Mouse (Mus musculus) hindbrain, embryonic 10.5 days (tissue): ENCODE results near the gene Chd9. TPM values are rescaled to one million over a fixed set of nuclear protein-coding genes. Genes with fewer than 3 reads are reported as not detected.
A peak's percentile ranks its signal among the peaks of the same experiment; 100 is the strongest.
"Not testable (repeated sequence)": the region's sequence is repeated elsewhere in the genome, so short reads cannot be mapped to it uniquely, and the experiment has no call there.

ENCODE experiments used
- DNase-seq: peaks from one replicate; pipeline ENCODE4 v3.0.0-alpha.2; 2017; ENCODE audit warnings: low spot score
- H3K27ac ChIP-seq: fragments of 300-500 bp; sonication (generic); 2 replicates; pipeline ENCODE4 v1.5.1; 2016; ENCODE audit warnings: mild to moderate bottlenecking, moderate library complexity
- H3K27me3 ChIP-seq: fragments of 300-500 bp; sonication (generic); 2 replicates; pipeline ENCODE4 v1.6.1; 2016; ENCODE audit warnings: mild to moderate bottlenecking; ENCODE audit not compliant: poor library complexity, insufficient read depth, severe bottlenecking
- H3K36me3 ChIP-seq: fragments of 300-500 bp; sonication (generic); 2 replicates; pipeline ENCODE4 v1.6.1; 2016; ENCODE audit warnings: mild to moderate bottlenecking, moderate library complexity
- H3K4me1 ChIP-seq: fragments of 300-500 bp; sonication (generic); replicated peaks from 2 replicates; pipeline ENCODE4 v1.6.1; 2016; ENCODE audit warnings: mild to moderate bottlenecking
- H3K4me3 ChIP-seq: fragments of 300-500 bp; sonication (generic); 2 replicates; pipeline ENCODE4 v1.5.1; 2016; ENCODE audit warnings: mild to moderate bottlenecking, moderate library complexity
- H3K9me3 ChIP-seq: fragments of 300-500 bp; sonication (generic); 2 replicates; pipeline ENCODE4 v1.6.1; 2016; ENCODE audit warnings: mild to moderate bottlenecking, moderate library complexity
- WGBS: fragments of 180-500 bp; shearing (Covaris S2); methylation state at CpG from one replicate; pipeline ENCODE4 v1.1.7; 2016; 5-methylcytosine and 5-hydroxymethylcytosine counted together
- polyA plus RNA-seq: library from polyadenylated mRNA; unstranded; fragments of >200 nt; fragmentation: Nextera tagmentation; extraction: Ambion mirVana; gene quantifications from 2 replicates; pipeline ENCODE4 v1.2.1, GENCODE M21; 2016

The Chd9 gene
- polyA plus RNA-seq, 1 experiment from 2014 or later, result 40.2 TPM

- WGBS, result 91% methylated on average over 4 of the region's 4 CpGs
- peaks cover 34% of the 10 kb centered on the region for H3K4me1 ChIP-seq
- H3K4me3 ChIP-seq, result no peak overlapping the region
- no peaks in the 10 kb centered on the region for H3K36me3 ChIP-seq
- peaks cover 21% of the 10 kb centered on the region for H3K27me3 ChIP-seq
- no peak for DNase-seq
- no peaks in the 10 kb centered on the region for H3K9me3 ChIP-seq
- H3K27ac ChIP-seq, result no peak overlapping the region
These were observed 78.8 kb downstream of the Chd9 start for GRCm38 (mm10) chr8:90906922-90907321.

GRCm38 (mm10) chr8:90907516-90907847, 79.3 kb downstream of the Chd9 start:
- H3K27me3 ChIP-seq, result peaks cover 21% of the 10 kb centered on the region
- no peaks in the 10 kb centered on the region for H3K9me3 ChIP-seq
- H3K4me1 ChIP-seq, result peaks cover 34% of the 10 kb centered on the region
- WGBS, result 27% methylated on average over 10 of the region's 10 CpGs
- H3K27ac ChIP-seq, result peak overlapping the region; percentile 97
- no peak for DNase-seq
- no peaks in the 10 kb centered on the region for H3K36me3 ChIP-seq
- H3K4me3 ChIP-seq, result peak overlapping the region; percentile 94

DNA sequence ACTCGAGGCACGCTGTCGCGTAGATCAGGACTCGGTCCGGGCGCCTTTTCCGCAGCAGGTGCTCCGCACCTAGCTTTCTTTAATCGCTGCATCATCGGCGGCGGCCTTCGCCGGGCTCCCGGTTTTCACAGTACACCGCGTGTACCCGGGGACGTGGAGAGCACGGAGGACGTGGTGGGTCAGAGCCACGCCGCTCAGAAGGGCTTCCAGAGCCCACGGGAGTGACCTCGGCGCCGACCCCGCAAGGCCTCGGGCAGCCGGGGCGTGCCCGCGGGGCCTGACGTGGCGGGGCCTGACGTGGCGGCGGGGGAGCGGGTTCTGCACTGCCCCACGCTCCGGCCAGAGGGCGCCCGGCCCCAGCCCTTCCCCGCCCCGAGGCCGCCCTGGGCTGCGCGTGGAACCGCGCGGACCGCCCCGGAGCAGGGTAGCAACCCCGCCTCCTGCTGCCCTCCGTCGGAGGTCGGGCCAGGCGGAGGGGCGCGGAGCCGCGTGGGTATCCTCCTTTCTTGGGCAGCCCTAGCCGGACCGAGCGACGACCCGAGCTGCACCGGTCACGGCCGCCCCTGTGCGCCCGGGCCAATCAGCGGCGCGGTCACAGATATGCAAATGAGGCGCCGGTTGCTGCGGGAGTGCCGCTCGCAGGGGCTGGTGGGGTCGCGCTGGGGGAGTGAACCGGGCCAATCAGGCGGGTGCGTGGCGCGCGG, 79.8 kb downstream of the Chd9 start:
- peak overlapping the region; percentile 97 for H3K27ac ChIP-seq

GRCm38 (mm10) chr8:90908580-90909471, 80.7 kb downstream of the Chd9 start:
- H3K27ac ChIP-seq, result peak overlapping the region; percentile 97
- WGBS, result under 1% methylated on average over 85 of the region's 89 CpGs
- H3K4me3 ChIP-seq, result peak overlapping the region; percentile 94
- H3K27me3 ChIP-seq, result peaks cover 21% of the 10 kb centered on the region
- peak; percentile 62 for DNase-seq
- H3K9me3 ChIP-seq, result no peaks in the 10 kb centered on the region
- no peaks in the 10 kb centered on the region for H3K36me3 ChIP-seq
- H3K4me1 ChIP-seq, result peaks cover 34% of the 10 kb centered on the region

More for the DNA sequence above, 79.8 kb downstream of the Chd9 start:
- Histone ChIP-seq H3K4me1 (peaks cover 34% of the 10 kb centered on the region), H3K4me3 (peak overlapping the region; percentile 94), H3K27me3 (peaks cover 21% of the 10 kb centered on the region), H3K36me3 (no peaks in the 10 kb centered on the region), H3K9me3 (no peaks in the 10 kb centered on the region)
- under 1% methylated on average over 89 of the region's 89 CpGs for WGBS
- peak; percentile 94 for DNase-seq

- Histone ChIP-seq H3K27ac (no peak overlapping the region), H3K36me3 (0 out of 2 replicates have a peak, but pooled peaks cover 4% of the 10 kb centered on the region), H3K4me1 (no peaks in the 10 kb centered on the region), H3K27me3 (no peaks in the 10 kb centered on the region), H3K4me3 (no peak overlapping the region), H3K9me3 (no peaks in the 10 kb centered on the region)
- DNase-seq, result no peak
- 80% methylated on average over 3 of the region's 3 CpGs for WGBS
These were observed 95.2 kb downstream of the Chd9 start for GRCm38 (mm10) chr8:90923158-90923905.

DNA sequence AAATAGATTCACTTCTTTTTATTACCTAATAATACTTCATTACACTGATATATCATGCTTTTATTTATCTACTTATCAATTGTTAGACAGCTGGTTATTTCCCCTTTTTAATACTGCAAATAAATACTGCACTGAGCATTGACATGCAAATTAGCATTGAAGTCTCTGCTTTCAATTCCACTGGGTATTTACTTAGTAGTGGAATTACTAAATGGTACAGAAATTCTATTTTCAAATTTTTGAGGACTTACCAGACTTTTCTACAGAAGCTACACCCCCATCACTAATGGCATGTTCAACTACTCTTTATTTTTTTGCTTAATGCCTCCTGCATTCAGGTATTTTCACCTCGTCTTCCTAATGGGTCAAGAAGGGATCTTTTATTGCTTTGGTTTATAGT, 100.3 kb downstream of the Chd9 start:
- Histone ChIP-seq H3K27me3 (no peaks in the 10 kb centered on the region), H3K4me3 (no peak overlapping the region), H3K27ac (no peak overlapping the region), H3K36me3 (peaks cover 11% of the 10 kb centered on the region), H3K9me3 (no peaks in the 10 kb centered on the region), H3K4me1 (peaks cover 7% of the 10 kb centered on the region; the same call in 1 of the 2 replicates)
- 90% methylated on average over 1 of the region's 1 CpGs for WGBS
- no peak for DNase-seq

GRCm38 (mm10) chr8:90930125-90930524, 102.0 kb downstream of the Chd9 start:
- H3K9me3 ChIP-seq, H3K4me1 ChIP-seq, DNase-seq, H3K4me3 ChIP-seq, H3K27ac ChIP-seq, H3K27me3 ChIP-seq: not testable (repeated sequence)
- H3K36me3 ChIP-seq, result peaks cover 16% of the 10 kb centered on the region

DNA sequence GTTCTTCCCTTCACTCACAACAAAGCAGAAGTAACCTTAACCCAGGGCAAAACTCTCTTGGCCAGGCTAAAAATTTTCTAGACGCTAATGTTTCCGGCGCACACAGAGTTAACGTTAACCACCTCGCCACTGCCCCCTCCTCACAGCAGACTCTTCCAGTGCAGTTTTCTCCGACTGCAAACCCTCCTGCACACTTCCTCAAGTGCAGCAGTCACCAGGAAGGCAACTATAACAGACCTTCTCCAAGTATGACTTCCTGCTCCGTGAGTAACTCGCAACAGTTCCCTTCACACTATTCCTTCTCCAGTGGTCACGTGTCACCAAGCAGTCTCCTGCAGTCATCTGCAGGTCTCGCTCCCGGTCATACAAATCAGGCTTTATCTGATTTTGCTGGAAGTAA, 104.8 kb downstream of the Chd9 start:
- 74% methylated on average over 11 of the region's 11 CpGs for WGBS
- H3K9me3 ChIP-seq, result no peaks in the 10 kb centered on the region
- no peak for DNase-seq
- no peaks in the 10 kb centered on the region for H3K27me3 ChIP-seq
- H3K36me3 ChIP-seq, result peaks cover 26% of the 10 kb centered on the region
- no peak overlapping the region; the same call in 1 of the 2 replicates for H3K27ac ChIP-seq
- peaks cover 7% of the 10 kb centered on the region; the same call in 1 of the 2 replicates for H3K4me1 ChIP-seq
- H3K4me3 ChIP-seq, result no peak overlapping the region

GRCm38 (mm10) chr8:90934786-90935185, 106.6 kb downstream of the Chd9 start:
- H3K27ac ChIP-seq, result no peak overlapping the region
- peaks cover 7% of the 10 kb centered on the region; the same call in 1 of the 2 replicates for H3K4me1 ChIP-seq
- H3K9me3 ChIP-seq, result no peaks in the 10 kb centered on the region
- WGBS, result 92% methylated on average over 1 of the region's 1 CpGs
- no peak overlapping the region for H3K4me3 ChIP-seq
- no peak for DNase-seq
- no peaks in the 10 kb centered on the region for H3K27me3 ChIP-seq
- peaks cover 26% of the 10 kb centered on the region for H3K36me3 ChIP-seq

DNA sequence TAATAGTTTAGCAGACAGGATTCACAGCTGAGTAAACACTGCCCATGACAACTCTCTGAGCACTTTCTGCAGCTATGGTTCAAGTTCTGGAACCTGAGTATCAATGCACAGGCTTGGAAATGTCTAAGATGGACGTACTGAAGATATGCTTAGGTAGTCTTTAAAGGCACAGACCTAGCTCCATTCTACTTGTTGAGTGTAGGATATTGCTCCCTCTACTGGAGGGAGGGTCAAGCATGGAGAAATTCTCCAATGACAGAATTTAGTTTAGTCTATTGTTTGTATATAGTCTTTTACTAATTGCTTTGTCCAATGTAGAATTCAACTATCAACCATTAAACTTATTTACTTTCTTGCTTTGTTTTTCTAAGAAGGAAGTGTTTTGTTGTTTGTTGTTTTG, 108.7 kb downstream of the Chd9 start:
- Histone ChIP-seq H3K9me3 (no peaks in the 10 kb centered on the region), H3K27me3 (no peaks in the 10 kb centered on the region), H3K4me3 (no peak overlapping the region), H3K36me3 (peaks cover 26% of the 10 kb centered on the region), H3K4me1 (peaks cover 7% of the 10 kb centered on the region; the same call in 1 of the 2 replicates), H3K27ac (no peak overlapping the region)
- 54% methylated on average over 1 of the region's 1 CpGs for WGBS
- DNase-seq, result no peak

- H3K27ac ChIP-seq, result no peak overlapping the region
- no peak overlapping the region for H3K4me3 ChIP-seq
- 82% methylated on average over 4 of the region's 4 CpGs for WGBS
- peaks cover 14% of the 10 kb centered on the region; the same call in 1 of the 2 replicates for H3K36me3 ChIP-seq
- DNase-seq, result no peak
- no peaks in the 10 kb centered on the region for H3K27me3 ChIP-seq
- H3K9me3 ChIP-seq, result no peaks in the 10 kb centered on the region
- H3K4me1 ChIP-seq, result no peaks in the 10 kb centered on the region
These were observed 110.3 kb downstream of the Chd9 start for GRCm38 (mm10) chr8:90938352-90938930.

DNA sequence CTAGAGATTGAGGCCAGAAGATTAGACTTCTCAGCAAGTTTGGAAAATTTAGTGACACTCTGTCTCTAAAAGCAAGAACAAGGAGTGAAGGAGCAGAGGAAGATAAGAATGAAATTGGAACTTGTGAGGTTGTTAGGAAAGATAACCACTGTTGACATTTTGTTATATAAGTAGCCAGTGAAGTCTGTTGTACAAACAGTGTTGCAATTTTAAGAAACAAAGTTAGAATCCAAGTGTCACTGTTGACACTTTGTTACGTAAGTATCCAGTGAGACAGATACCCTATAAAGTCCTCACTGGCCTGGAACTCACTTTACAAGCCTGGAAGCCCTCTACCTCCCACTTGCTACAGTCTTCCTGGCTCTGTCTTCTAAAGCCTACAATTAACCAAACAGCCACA, 111.7 kb downstream of the Chd9 start:
- DNase-seq, result no peak
- Histone ChIP-seq H3K36me3 (0 out of 2 replicates have a peak, but pooled peaks cover 11% of the 10 kb centered on the region), H3K9me3 (no peaks in the 10 kb centered on the region), H3K27me3 (no peaks in the 10 kb centered on the region), H3K27ac (no peak overlapping the region), H3K4me3 (no peak overlapping the region), H3K4me1 (no peaks in the 10 kb centered on the region)
- WGBS, result 87% methylated on average over 1 of the region's 1 CpGs
